Mouse (Mus musculus): Measurements from ENCODE around the gene Mcu. TPM values are rescaled to one million over a fixed set of nuclear protein-coding genes. Genes with fewer than 3 reads are reported as not detected.

Mcu gene
- polyA plus RNA-seq, 1 experiment from 2014 or later = 30.8 TPM

DNA sequence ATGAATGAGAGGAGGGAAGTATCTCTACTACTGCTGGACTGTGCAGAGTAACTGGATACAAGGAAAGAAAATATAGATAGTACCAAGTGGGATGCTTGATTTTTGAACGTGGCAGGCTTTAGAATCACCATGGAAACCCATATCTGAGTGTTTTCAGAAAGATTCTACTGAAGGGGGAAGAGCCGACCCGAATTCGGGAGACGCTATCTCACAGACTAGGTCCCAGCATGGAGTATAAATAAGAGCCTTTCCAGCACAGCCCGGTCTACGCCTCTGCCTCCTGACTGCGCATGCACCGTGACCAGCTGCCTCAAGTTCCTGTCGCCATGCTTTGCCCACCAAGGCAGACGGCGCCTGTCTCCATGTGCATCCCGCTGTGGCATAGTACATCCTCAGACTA lies 49.5 kb downstream of the Mcu start:
- Histone ChIP-seq H3K27me3 (no peaks in the 10 kb centered on the region), H3K9me3 (no peaks in the 10 kb centered on the region)

DNA sequence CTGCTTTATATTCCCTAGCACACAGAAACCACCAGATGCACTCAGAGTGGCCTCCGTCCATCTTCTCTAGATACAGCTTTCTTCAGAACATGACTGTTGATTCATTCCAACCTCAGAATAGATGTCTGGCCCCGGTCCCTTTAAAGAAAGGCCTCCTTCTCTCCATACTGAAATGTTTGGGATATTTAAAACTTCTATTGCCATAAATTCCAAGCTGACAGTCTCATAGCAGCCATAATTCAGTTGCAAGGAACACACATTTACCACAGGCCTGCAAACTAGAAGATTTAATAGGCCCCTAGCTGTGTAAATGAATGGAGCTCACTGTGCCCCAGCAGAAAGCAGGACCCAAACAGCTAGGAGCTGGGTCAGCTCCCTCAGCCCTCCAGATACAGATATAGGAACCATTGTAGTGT lies 50.5 kb downstream of the Mcu start:
- ATAC-seq (ENCODE audit: borderline replicate concordance, extremely low read depth, low FRiP score, low TSS enrichment) = no peak
- Histone ChIP-seq H3K9ac (no peak overlapping the region), H3K27ac (no peak overlapping the region)

More for the DNA sequence above, 49.5 kb downstream of the Mcu start:
- Histone ChIP-seq H3K4me1 (peaks cover 27% of the 10 kb centered on the region), H3K9ac (no peak overlapping the region), H3K4me3 (no peak overlapping the region), H3K4me2 (no peak overlapping the region), H3K27ac (no peak overlapping the region), H3K36me3 (no peaks in the 10 kb centered on the region)
- no peak for ATAC-seq (ENCODE audit: borderline replicate concordance, extremely low read depth, low FRiP score, low TSS enrichment)
- 84% methylated on average over 13 of the region's 13 CpGs for WGBS

DNA sequence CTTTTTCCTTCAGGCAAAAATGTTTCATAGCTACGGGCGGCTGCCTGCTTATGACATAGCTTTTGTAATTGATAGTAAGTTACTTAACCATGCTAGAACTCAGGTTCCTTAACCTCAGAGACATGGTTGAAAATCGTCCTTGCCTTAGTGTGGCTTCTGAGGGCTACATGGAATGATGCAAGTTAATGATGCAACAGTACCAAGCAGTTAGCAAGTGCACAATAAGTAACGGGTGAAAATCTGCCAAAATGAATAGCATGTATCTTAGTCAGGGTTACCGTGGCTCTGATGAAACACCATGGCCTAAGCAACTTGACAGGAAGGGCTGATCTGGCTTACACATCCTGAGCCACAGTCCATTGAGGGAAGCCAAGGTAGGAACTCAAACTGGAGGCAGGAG lies 51.9 kb downstream of the Mcu start:
- Histone ChIP-seq H3K4me1 (peaks cover 12% of the 10 kb centered on the region; the same call in 1 of the 2 replicates), H3K27me3 (no peaks in the 10 kb centered on the region), H3K4me3 (no peak overlapping the region), H3K4me2 (no peak overlapping the region), H3K9me3 (no peaks in the 10 kb centered on the region), H3K27ac (no peak overlapping the region), H3K9ac (no peak overlapping the region), H3K36me3 (no peaks in the 10 kb centered on the region)
- 81% methylated on average over 5 of the region's 5 CpGs for WGBS
- ATAC-seq (ENCODE audit: borderline replicate concordance, extremely low read depth, low FRiP score, low TSS enrichment) = no peak

More for the DNA sequence above, 50.5 kb downstream of the Mcu start:
- 51% methylated on average over 2 of the region's 2 CpGs for WGBS
- Histone ChIP-seq H3K27me3 (no peaks in the 10 kb centered on the region), H3K4me1 (peaks cover 19% of the 10 kb centered on the region), H3K9me3 (no peaks in the 10 kb centered on the region), H3K36me3 (no peaks in the 10 kb centered on the region), H3K4me2 (no peak overlapping the region), H3K4me3 (no peak overlapping the region)

DNA sequence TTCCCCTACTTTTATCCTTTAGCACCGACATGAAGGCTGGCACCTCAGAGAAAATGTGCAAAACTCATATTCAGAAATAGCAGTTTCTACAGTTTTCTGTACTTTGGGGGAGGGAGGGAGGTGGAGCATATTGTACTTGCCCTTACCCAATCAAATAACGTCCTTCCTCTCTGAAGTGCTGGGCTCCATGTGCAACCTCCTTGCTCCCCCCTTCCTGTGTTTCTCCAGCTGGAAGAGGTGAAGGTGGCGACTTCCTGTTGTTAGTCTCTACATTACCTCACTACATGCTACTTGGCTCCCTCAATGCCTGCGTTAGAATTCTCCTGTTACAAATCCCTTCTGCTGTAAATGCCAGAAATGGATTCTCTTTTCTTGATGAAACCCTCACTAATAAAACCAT lies 54.0 kb downstream of the Mcu start:
- H3K27ac ChIP-seq = no peak overlapping the region
- no peak overlapping the region for H3K9ac ChIP-seq
- H3K4me1 ChIP-seq = peaks cover 12% of the 10 kb centered on the region; the same call in 1 of the 2 replicates
- H3K9me3 ChIP-seq = no peaks in the 10 kb centered on the region
- H3K27me3 ChIP-seq = no peaks in the 10 kb centered on the region
- H3K4me3 ChIP-seq = no peak overlapping the region
- no peak overlapping the region for H3K4me2 ChIP-seq
- H3K36me3 ChIP-seq = no peaks in the 10 kb centered on the region
- 52% methylated on average over 4 of the region's 4 CpGs for WGBS
- no peak for ATAC-seq (ENCODE audit: borderline replicate concordance, extremely low read depth, low FRiP score, low TSS enrichment)

DNA sequence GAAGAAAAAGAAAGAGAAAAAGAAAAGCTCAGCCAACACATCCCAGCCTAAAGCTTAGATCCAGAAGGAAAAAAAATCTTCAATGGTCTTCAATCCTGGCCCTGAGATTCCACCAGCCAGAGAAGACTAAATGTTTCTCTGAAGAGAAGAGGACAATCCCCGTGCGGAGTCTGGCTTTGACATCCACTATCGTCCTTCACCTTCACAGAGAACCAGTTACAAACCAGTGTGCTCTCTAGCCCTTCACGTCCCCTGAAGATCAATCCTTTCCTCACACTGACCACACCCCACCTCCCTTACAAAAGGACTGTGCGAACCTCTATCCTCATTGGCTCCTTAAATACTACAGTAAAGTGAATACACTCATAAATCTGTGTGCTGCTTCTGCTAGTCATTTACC lies 56.4 kb downstream of the Mcu start:
- no peaks in the 10 kb centered on the region for H3K9me3 ChIP-seq
- H3K36me3 ChIP-seq = no peaks in the 10 kb centered on the region
- H3K4me3 ChIP-seq = no peak overlapping the region
- H3K27me3 ChIP-seq = no peaks in the 10 kb centered on the region
- H3K27ac ChIP-seq = no peak overlapping the region
- H3K4me2 ChIP-seq = no peak overlapping the region
- no peaks in the 10 kb centered on the region for H3K4me1 ChIP-seq
- WGBS = 90% methylated on average over 5 of the region's 5 CpGs
- ATAC-seq (ENCODE audit: borderline replicate concordance, extremely low read depth, low FRiP score, low TSS enrichment) = no peak
- H3K9ac ChIP-seq = no peak overlapping the region

DNA sequence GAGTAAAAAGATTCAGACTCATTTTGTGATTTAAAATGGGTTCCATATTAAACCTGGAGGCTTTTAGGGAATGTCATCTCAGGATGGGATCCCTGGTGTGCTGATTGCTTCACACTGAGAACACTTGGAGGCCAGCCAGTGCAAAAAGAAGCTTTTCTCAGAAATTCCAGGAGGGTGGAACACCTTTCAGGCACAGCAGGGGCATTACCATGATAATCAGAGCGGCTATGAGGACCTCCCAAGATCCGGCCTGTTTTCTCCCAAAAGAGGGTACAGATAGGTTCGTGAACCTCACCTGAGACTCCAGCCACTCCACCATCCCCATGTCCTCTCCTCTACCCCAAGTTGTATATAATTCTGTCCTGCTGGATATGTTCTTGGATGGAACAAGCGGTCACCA lies 57.9 kb downstream of the Mcu start:
- no peak overlapping the region for H3K9ac ChIP-seq
- H3K4me1 ChIP-seq = no peaks in the 10 kb centered on the region
- H3K27me3 ChIP-seq = no peaks in the 10 kb centered on the region
- 80% methylated on average over 4 of the region's 4 CpGs for WGBS
- H3K36me3 ChIP-seq = no peaks in the 10 kb centered on the region
- no peaks in the 10 kb centered on the region for H3K9me3 ChIP-seq
- H3K27ac ChIP-seq = no peak overlapping the region
- no peak for ATAC-seq (ENCODE audit: borderline replicate concordance, extremely low read depth, low FRiP score, low TSS enrichment)
- H3K4me3 ChIP-seq = no peak overlapping the region
- no peak overlapping the region for H3K4me2 ChIP-seq

DNA sequence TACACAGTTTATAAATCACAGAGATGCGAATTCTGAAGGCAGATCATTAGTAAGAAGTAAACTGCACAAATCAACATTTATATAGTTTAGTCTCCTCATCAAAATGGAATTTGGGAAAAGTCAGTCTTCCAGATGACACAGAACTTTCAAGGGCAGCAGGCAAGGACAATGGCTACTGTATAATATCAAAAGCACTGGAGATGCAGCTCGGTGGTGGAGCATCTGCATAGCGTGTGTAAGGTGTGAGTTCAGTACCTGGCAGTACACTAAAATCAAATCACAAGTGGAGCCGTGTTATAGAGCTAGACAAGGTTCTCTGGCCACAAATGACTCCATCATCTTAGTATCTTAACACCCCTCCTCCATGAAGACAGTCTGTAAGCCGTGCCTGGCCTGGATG lies 58.3 kb downstream of the Mcu start:
- ATAC-seq (ENCODE audit: borderline replicate concordance, extremely low read depth, low FRiP score, low TSS enrichment) = no peak
- Histone ChIP-seq H3K4me3 (no peak overlapping the region), H3K4me2 (no peak overlapping the region), H3K36me3 (no peaks in the 10 kb centered on the region), H3K4me1 (no peaks in the 10 kb centered on the region), H3K27me3 (no peaks in the 10 kb centered on the region), H3K9ac (no peak overlapping the region), H3K9me3 (no peaks in the 10 kb centered on the region), H3K27ac (no peak overlapping the region)
- WGBS = 83% methylated on average over 5 of the region's 5 CpGs

DNA sequence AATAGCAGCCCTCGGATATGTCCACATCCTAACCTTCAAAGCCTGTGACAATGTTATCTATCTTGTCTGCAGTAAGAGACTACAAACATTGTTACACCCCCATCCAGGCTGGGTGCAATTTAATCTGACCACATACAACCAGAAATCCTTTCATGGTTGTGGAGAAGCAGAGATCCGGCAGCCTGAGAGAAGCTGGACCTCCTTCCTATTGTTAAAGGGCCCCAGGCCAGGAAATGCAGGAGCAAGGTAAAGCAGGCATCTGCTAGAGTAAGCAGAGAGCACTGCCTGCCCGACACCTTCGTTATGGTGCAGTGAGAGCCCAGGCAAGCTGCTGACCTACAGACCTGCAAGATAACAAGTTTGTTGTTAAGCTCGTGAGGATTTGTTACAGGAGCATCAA lies 60.0 kb downstream of the Mcu start:
- Histone ChIP-seq H3K27ac (no peak overlapping the region), H3K9ac (no peak overlapping the region), H3K4me3 (no peak overlapping the region), H3K4me1 (no peaks in the 10 kb centered on the region), H3K4me2 (no peak overlapping the region), H3K27me3 (no peaks in the 10 kb centered on the region), H3K9me3 (no peaks in the 10 kb centered on the region), H3K36me3 (no peaks in the 10 kb centered on the region)
- 31% methylated on average over 5 of the region's 5 CpGs for WGBS
- ATAC-seq (ENCODE audit: borderline replicate concordance, extremely low read depth, low FRiP score, low TSS enrichment) = no peak

DNA sequence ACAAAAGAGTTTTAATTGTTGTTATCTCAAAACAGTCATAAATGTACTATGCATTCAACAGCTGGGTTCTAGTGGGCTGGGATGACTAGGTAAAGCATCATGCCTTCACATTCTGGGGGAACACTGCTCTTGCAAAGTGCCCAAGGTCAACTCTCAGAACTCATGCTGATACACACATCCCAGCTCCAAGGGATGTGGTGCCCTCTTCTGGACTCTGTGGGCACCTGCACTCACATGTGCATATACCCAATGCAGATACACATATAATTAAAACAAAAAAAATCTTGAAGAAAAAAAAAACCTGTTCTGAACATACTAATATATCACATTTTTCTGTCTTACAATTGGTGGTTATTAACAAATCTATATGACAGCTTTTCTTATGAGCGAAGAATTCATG lies 62.2 kb downstream of the Mcu start:
- no peak overlapping the region for H3K9ac ChIP-seq
- no peak overlapping the region for H3K27ac ChIP-seq
- H3K4me2 ChIP-seq = no peak overlapping the region
- WGBS = 95% methylated on average over 1 of the region's 1 CpGs
- H3K4me3 ChIP-seq = no peak overlapping the region
- H3K4me1 ChIP-seq = no peaks in the 10 kb centered on the region
- H3K9me3 ChIP-seq = no peaks in the 10 kb centered on the region
- ATAC-seq (ENCODE audit: borderline replicate concordance, extremely low read depth, low FRiP score, low TSS enrichment) = no peak
- H3K36me3 ChIP-seq = no peaks in the 10 kb centered on the region
- no peaks in the 10 kb centered on the region for H3K27me3 ChIP-seq

DNA sequence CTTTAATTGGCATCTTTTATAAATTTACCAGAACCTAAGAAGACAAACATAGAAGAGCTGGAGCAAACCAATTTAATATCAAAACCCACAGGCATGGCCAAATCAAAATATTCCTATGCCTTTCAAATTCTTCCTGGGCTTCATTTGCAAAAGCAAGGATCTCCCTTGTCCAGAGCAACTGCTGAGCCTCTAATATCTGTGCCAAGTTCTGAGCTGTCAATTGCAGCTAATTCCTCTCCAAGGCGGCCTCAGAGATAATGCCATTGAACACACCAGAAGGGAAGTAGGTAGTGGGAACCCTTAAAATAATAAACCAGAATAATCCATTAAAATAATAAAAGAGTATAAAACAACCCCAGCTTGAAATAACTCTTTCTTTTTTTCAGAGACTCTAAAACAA lies 64.0 kb downstream of the Mcu start:
- no peak for ATAC-seq (ENCODE audit: borderline replicate concordance, extremely low read depth, low FRiP score, low TSS enrichment)
- no peak overlapping the region for H3K9ac ChIP-seq
- H3K36me3 ChIP-seq = no peaks in the 10 kb centered on the region
- H3K4me2 ChIP-seq = no peak overlapping the region
- H3K27ac ChIP-seq = no peak overlapping the region
- WGBS = 43% methylated on average over 1 of the region's 1 CpGs
- H3K4me3 ChIP-seq = no peak overlapping the region
- H3K9me3 ChIP-seq = no peaks in the 10 kb centered on the region
- no peaks in the 10 kb centered on the region for H3K4me1 ChIP-seq
- H3K27me3 ChIP-seq = no peaks in the 10 kb centered on the region

DNA sequence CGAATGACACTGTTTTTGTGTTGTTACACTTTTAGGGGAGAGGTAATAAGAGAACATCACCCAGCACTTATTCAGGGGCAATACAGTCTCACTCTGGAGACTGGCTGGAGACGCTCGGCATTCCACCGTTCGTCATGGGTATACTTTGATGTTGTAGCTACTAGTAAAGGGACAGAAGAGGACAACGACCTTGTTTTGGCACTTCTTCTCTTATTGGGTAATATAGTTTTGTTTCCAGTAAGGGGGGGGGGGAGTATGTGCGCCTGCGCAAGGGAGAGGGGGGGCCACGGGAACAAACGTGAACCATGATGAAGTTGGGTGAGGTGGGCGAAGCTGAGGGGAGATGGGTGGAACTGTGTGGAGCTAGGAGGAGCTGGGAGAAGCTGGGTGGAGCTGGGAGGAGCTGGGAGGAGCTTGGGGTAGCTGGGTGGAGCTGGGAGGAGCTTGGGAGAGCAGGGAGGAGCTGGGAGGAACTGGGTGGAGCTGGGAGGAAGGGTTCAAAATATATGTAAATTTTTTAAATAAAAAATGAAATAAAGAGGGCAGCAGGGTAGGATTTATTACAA lies 67.6 kb downstream of the Mcu start:
- H3K9me3 ChIP-seq = peaks cover 10% of the 10 kb centered on the region; the same call in 1 of the 2 replicates
- H3K36me3 ChIP-seq = 0 out of 2 replicates have a peak, but pooled peaks cover 4% of the 10 kb centered on the region
- no peak for ATAC-seq (ENCODE audit: borderline replicate concordance, extremely low read depth, low FRiP score, low TSS enrichment)
- 67% methylated on average over 11 of the region's 11 CpGs for WGBS
- no peak overlapping the region for H3K4me2 ChIP-seq
- H3K9ac ChIP-seq = no peak overlapping the region
- H3K27me3 ChIP-seq = no peaks in the 10 kb centered on the region
- no peak overlapping the region for H3K4me3 ChIP-seq
- no peaks in the 10 kb centered on the region for H3K4me1 ChIP-seq
- H3K27ac ChIP-seq = no peak overlapping the region

DNA sequence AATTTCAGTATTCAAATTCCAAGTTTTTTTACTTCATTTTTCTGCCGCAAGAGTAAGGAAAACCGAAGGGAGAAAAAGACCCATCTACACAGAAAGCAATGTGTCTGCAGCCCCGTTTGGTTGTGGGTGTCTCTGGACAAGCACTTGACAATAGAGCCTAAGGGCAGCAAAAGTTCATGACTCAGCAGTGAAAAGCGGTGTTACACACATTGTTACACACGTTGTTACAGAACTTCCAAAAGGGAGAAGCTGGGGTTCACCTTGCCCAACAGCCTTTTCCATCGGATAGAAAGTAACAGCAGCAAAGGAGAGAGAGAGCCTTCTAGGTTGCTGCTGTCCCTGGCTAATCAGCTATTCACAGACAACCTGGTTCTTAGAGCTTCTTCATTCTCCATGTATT lies 68.3 kb downstream of the Mcu start:
- H3K4me3 ChIP-seq = no peak overlapping the region
- no peak overlapping the region for H3K4me2 ChIP-seq
- H3K36me3 ChIP-seq = 0 out of 2 replicates have a peak, but pooled peaks cover 4% of the 10 kb centered on the region
- no peak overlapping the region for H3K27ac ChIP-seq
- peaks cover 10% of the 10 kb centered on the region; the same call in 1 of the 2 replicates for H3K9me3 ChIP-seq
- H3K4me1 ChIP-seq = no peaks in the 10 kb centered on the region
- H3K9ac ChIP-seq = no peak overlapping the region
- H3K27me3 ChIP-seq = no peaks in the 10 kb centered on the region
- 59% methylated on average over 6 of the region's 6 CpGs for WGBS
- ATAC-seq (ENCODE audit: borderline replicate concordance, extremely low read depth, low FRiP score, low TSS enrichment) = no peak

DNA sequence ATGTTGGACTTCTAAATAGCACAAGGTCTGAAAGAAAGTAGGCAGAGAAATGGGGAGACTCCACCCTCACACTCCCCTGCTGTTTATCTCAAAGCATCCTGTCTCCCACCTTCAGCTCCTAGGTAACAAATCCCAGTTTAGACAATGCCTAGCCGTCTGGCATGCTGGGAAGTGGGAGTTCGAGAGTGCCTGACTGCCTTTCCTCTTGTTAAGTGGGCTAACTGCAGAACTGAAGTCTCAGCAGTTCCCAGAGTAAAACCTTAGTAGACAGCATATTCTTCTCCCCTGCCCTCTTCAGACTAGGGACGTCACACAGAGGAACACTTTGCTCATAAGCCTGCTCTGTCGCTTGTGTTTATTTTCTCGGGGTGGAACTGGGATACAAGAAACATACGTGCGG lies 69.1 kb downstream of the Mcu start:
- WGBS = 39% methylated on average over 7 of the region's 7 CpGs
- H3K4me3 ChIP-seq = no peak overlapping the region
- no peak overlapping the region for H3K4me2 ChIP-seq
- H3K36me3 ChIP-seq = 0 out of 2 replicates have a peak, but pooled peaks cover 4% of the 10 kb centered on the region
- H3K9ac ChIP-seq = no peak overlapping the region
- no peak overlapping the region for H3K27ac ChIP-seq
- ATAC-seq (ENCODE audit: borderline replicate concordance, extremely low read depth, low FRiP score, low TSS enrichment) = no peak
- peaks cover 10% of the 10 kb centered on the region; the same call in 1 of the 2 replicates for H3K9me3 ChIP-seq
- no peaks in the 10 kb centered on the region for H3K27me3 ChIP-seq
- 0 out of 2 replicates have a peak, but pooled peaks cover 4% of the 10 kb centered on the region for H3K4me1 ChIP-seq

Data from lung, embryonic 15.5 days (tissue).